Mouse (Mus musculus): ENCODE data around the gene Bhlhe40.

DNA sequence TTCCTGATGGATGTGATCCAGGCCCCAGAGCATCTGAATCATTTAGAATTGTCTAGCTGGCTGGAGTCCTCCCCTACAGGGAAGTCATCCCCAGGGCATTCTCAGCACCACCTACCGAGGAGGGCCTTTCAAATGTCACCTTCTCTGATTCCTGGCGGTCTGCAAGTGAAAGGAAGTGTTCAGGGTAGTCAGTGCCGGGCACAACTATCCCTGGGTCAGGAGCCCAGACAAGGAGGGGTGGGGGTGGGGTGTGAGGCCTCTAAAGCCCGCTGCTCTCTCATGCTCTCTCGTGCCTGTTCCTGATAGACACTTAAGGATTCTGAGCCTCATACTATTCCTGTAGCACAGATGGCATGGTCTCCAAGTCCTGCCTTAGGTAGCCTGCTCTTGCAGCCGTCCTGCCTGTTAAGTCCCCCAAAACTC is 7.2 kb downstream of the Bhlhe40 start:
- TF ChIP-seq CTCF (IDR thresholded peaks at IDR 0.05; ENCODE audit: extremely low read depth, insufficient read depth, insufficient read length, insufficient replicate concordance) (no peak), POLR2A (IDR thresholded peaks at IDR 0.05; ENCODE audit: low read depth, low read length) (no peak)

Data from spleen, adult 2 months (tissue).